Mouse (Mus musculus) stomach, postnatal 0 days (tissue): Measurements from ENCODE around the gene Zfp609. TPM values are rescaled to one million over a fixed set of nuclear protein-coding genes. Genes with fewer than 3 reads are reported as not detected.

Source experiments
- ATAC-seq: fragments of 200-750 bp; cut with Nextera tagmentation; 2 replicates; pipeline ENCODE4 v1.8.0; 2017; ENCODE audit not compliant: low FRiP score, low TSS enrichment
- DNase-seq: peaks from one replicate; pipeline ENCODE4 v3.0.0-alpha.2; 2016; ENCODE audit warnings: low spot score
- H3K27ac ChIP-seq: fragments of 300-500 bp; sonication (generic); replicated peaks from 2 replicates; pipeline ENCODE4 v1.5.1; 2014; ENCODE audit warnings: mild to moderate bottlenecking, control low read depth
- H3K27me3 ChIP-seq: fragments of 300-500 bp; sonication (generic); 2 replicates; pipeline ENCODE4 v1.6.1; 2014; ENCODE audit warnings: low read length; ENCODE audit not compliant: control insufficient read depth, insufficient read depth
- H3K36me3 ChIP-seq: fragments of 300-500 bp; sonication (generic); 2 replicates; pipeline ENCODE4 v1.6.1; 2014; ENCODE audit warnings: low read length, mixed read lengths; ENCODE audit not compliant: control insufficient read depth, insufficient read depth
- H3K4me1 ChIP-seq: fragments of 300-500 bp; sonication (generic); replicated peaks from 2 replicates; pipeline ENCODE4 v1.6.1; 2014; ENCODE audit warnings: antibody characterized with exemption; ENCODE audit not compliant: control insufficient read depth, insufficient read depth
- H3K4me2 ChIP-seq: fragments of 300-500 bp; sonication (generic); replicated peaks from 2 replicates; pipeline ENCODE4 v1.6.1; 2014; ENCODE audit warnings: low read depth, mild to moderate bottlenecking, control low read depth, moderate library complexity
- H3K4me3 ChIP-seq: fragments of 300-500 bp; sonication (generic); 2 replicates; pipeline ENCODE4 v1.5.1; 2014; ENCODE audit warnings: low read depth, low read length, control low read depth
- H3K9ac ChIP-seq: fragments of 300-500 bp; sonication (generic); 2 replicates; pipeline ENCODE4 v1.6.1; 2014; ENCODE audit warnings: mild to moderate bottlenecking, low read length, control low read depth, mixed read lengths
- H3K9me3 ChIP-seq: fragments of 300-500 bp; sonication (generic); 2 replicates; pipeline ENCODE4 v1.6.1; 2016; ENCODE audit warnings: low read length; ENCODE audit not compliant: control insufficient read depth
- CTCF ChIP-seq: IDR thresholded peaks from 2 replicates; pipeline ENCODE4 v1.5.1; 2016; ENCODE audit warnings: antibody characterized with exemption, low read depth, mild to moderate bottlenecking, moderate library complexity
- EP300 ChIP-seq: optimal IDR thresholded peaks from 2 replicates; pipeline ENCODE3; 2016; ENCODE audit warnings: antibody characterized with exemption
- WGBS: fragments of 180-500 bp; shearing (Covaris S2); extraction: QIAGEN DNeasy Blood & Tissue Kit; methylation state at CpG from one replicate; pipeline ENCODE4 v1.1.7; 2014; 5-methylcytosine and 5-hydroxymethylcytosine counted together
- polyA plus RNA-seq: library from polyadenylated mRNA; unstranded; fragments of >200 nt; fragmentation: Nextera tagmentation; extraction: Ambion mirVana; gene quantifications from 2 replicates; pipeline ENCODE4 v1.2.1, GENCODE M21; 2015

Zfp609 gene
- polyA plus RNA-seq, 1 experiment from 2014 or later, result 2.4 TPM

- Histone ChIP-seq H3K9ac (no peak overlapping the region), H3K27ac (no peak overlapping the region), H3K4me1 (no peaks in the 10 kb centered on the region), H3K36me3 (no peaks in the 10 kb centered on the region), H3K4me2 (no peak overlapping the region), H3K4me3 (no peak overlapping the region), H3K9me3 (no peaks in the 10 kb centered on the region), H3K27me3 (no peaks in the 10 kb centered on the region)
- no peak for ATAC-seq
- 81% methylated on average over 1 of the region's 1 CpGs for WGBS
- DNase-seq, result no peak
- TF ChIP-seq EP300 (no peak), CTCF (no peak)
These were observed 19.5 kb downstream of the Zfp609 start for GRCm38 (mm10) chr9:65807818-65808217.

- DNase-seq, result no peak
These were observed 20.1 kb downstream of the Zfp609 start for GRCm38 (mm10) chr9:65807251-65807650.

GRCm38 (mm10) chr9:65799770-65800169, 27.6 kb downstream of the Zfp609 start:
- DNase-seq, result no peak
- TF ChIP-seq CTCF (no peak), EP300 (no peak)
- Histone ChIP-seq H3K27ac (no peak overlapping the region), H3K4me3 (no peak overlapping the region), H3K9me3 (no peaks in the 10 kb centered on the region), H3K27me3 (no peaks in the 10 kb centered on the region), H3K9ac (no peak overlapping the region), H3K4me2 (no peak overlapping the region), H3K36me3 (0 out of 2 replicates have a peak, but pooled peaks cover 2% of the 10 kb centered on the region), H3K4me1 (no peaks in the 10 kb centered on the region)
- WGBS, result 67% methylated on average over 4 of the region's 4 CpGs
- no peak for ATAC-seq

More at GRCm38 (mm10) chr9:65807251-65807650, 20.1 kb downstream of the Zfp609 start:
- no peak overlapping the region for H3K27ac ChIP-seq
- ATAC-seq, result no peak
- no peak overlapping the region for H3K4me3 ChIP-seq
- no peaks in the 10 kb centered on the region for H3K4me1 ChIP-seq
- H3K36me3 ChIP-seq, result no peaks in the 10 kb centered on the region
- TF ChIP-seq EP300 (no peak), CTCF (no peak)
- no peak overlapping the region for H3K9ac ChIP-seq
- H3K4me2 ChIP-seq, result no peak overlapping the region
- H3K27me3 ChIP-seq, result no peaks in the 10 kb centered on the region
- no peaks in the 10 kb centered on the region for H3K9me3 ChIP-seq
- WGBS, result 47% methylated on average over 5 of the region's 5 CpGs

- WGBS, result 75% methylated on average over 2 of the region's 2 CpGs
These were observed 31.7 kb downstream of the Zfp609 start for GRCm38 (mm10) chr9:65795651-65796050.

GRCm38 (mm10) chr9:65794313-65794712, 33.1 kb downstream of the Zfp609 start:
- 93% methylated on average over 7 of the region's 7 CpGs for WGBS
- no peak overlapping the region for H3K4me2 ChIP-seq
- no peak for TF ChIP-seq CTCF
- no peak for TF ChIP-seq EP300
- no peak overlapping the region for H3K9ac ChIP-seq
- 0 out of 2 replicates have a peak, but pooled peaks cover 8% of the 10 kb centered on the region for H3K36me3 ChIP-seq
- H3K27me3 ChIP-seq, result no peaks in the 10 kb centered on the region
- no peak for DNase-seq
- no peak for ATAC-seq
- H3K4me1 ChIP-seq, result peaks cover 12% of the 10 kb centered on the region; the same call in 1 of the 2 replicates
- H3K4me3 ChIP-seq, result no peak overlapping the region
- H3K27ac ChIP-seq, result no peak overlapping the region
- no peaks in the 10 kb centered on the region for H3K9me3 ChIP-seq

More at GRCm38 (mm10) chr9:65795651-65796050, 31.7 kb downstream of the Zfp609 start:
- H3K9ac ChIP-seq, result no peak overlapping the region
- H3K36me3 ChIP-seq, result 0 out of 2 replicates have a peak, but pooled peaks cover 8% of the 10 kb centered on the region
- TF ChIP-seq EP300, result no peak
- TF ChIP-seq CTCF, result no peak
- H3K27me3 ChIP-seq, result no peaks in the 10 kb centered on the region
- DNase-seq, result no peak
- no peaks in the 10 kb centered on the region for H3K9me3 ChIP-seq
- H3K4me1 ChIP-seq, result peaks cover 11% of the 10 kb centered on the region; the same call in 1 of the 2 replicates
- H3K4me2 ChIP-seq, result no peak overlapping the region
- ATAC-seq, result no peak
- H3K4me3 ChIP-seq, result no peak overlapping the region
- no peak overlapping the region for H3K27ac ChIP-seq

GRCm38 (mm10) chr9:65793506-65793905, 33.9 kb downstream of the Zfp609 start:
- no peak for TF ChIP-seq CTCF

More at GRCm38 (mm10) chr9:65793506-65793905, 33.9 kb downstream of the Zfp609 start:
- no peaks in the 10 kb centered on the region for H3K9me3 ChIP-seq
- H3K4me1 ChIP-seq, result peaks cover 12% of the 10 kb centered on the region; the same call in 1 of the 2 replicates
- no peaks in the 10 kb centered on the region for H3K27me3 ChIP-seq
- H3K27ac ChIP-seq, result no peak overlapping the region; the same call in 1 of the 2 replicates
- 0 out of 2 replicates have a peak, but pooled peaks cover 8% of the 10 kb centered on the region for H3K36me3 ChIP-seq
- H3K9ac ChIP-seq, result no peak overlapping the region
- H3K4me2 ChIP-seq, result no peak overlapping the region
- DNase-seq, result no peak
- 87% methylated on average over 3 of the region's 3 CpGs for WGBS
- no peak overlapping the region for H3K4me3 ChIP-seq
- ATAC-seq, result no peak
